22 mouse cellular contexts compared by ENCODE assay signal in genomic region chr1:63998139-63998538, GRCm38 (mm10).
DNase-seq lines count a peak whose midpoint lies in the region; ATAC-seq and TF ChIP-seq lines count a peak whose summit lies in the region.
"Had no signal": no experiment of that assay in that cellular context is flagged by ENCODE, and none has a peak within 500 bp of the region (broad histone marks: within the 10 kb centered on the region; RNA-seq: fewer than 3 reads in every experiment).

No protein-coding gene starts in this region.

- DNase-seq in gastrocnemius, adult 2 months = no peak
- no peak for DNase-seq in gastrocnemius, postnatal 36 days
- DNase-seq in liver, embryonic 14.5 days (ENCODE audit: low read depth in 3 of 3, low spot score in 3 of 3) = no peak
- no peak for DNase-seq in liver, embryonic 11.5 days (ENCODE audit: low spot score)
- peak; percentile 56 for DNase-seq in 416B (ENCODE audit: low read depth)
- DNase-seq in Muller cell, postnatal 12 days (ENCODE audit: inconsistent ontology term) = no peak
- DNase-seq in heart, adult 18-20 months = no peak
- DNase-seq: adrenal gland, postnatal 25 days; cerebellum, adult 11-12 months; cerebellum, postnatal 14 days; gastrocnemius, postnatal 10 days; heart, postnatal 36 days; kidney, adult 11 months; kidney, postnatal 10 days; liver; right cerebral cortex, adult 18-20 months had no signal

- H3K9me3 ChIP-seq in liver, embryonic 14.5 days (ENCODE audit: control insufficient read depth, low read length) = no peaks in the 10 kb centered on the region
- no peaks in the 10 kb centered on the region for H3K9me3 ChIP-seq in liver, embryonic 11.5 days (ENCODE audit: control insufficient read depth, low read length)
- H3K9me3 ChIP-seq: heart, embryonic 10.5 days; midbrain, embryonic 12.5 days; neural tube, embryonic 13.5 days had no signal

- no peaks in the 10 kb centered on the region for H3K36me3 ChIP-seq in liver, embryonic 14.5 days (replicated peaks; ENCODE audit: control insufficient read depth, insufficient read depth, low read depth)
- no peaks in the 10 kb centered on the region for H3K36me3 ChIP-seq in liver, embryonic 11.5 days (ENCODE audit: control insufficient read depth, insufficient read depth, low read length)
- H3K36me3 ChIP-seq: heart, embryonic 10.5 days; midbrain, embryonic 12.5 days; neural tube, embryonic 13.5 days had no signal

- no peak overlapping the region for H3K9ac ChIP-seq in liver, embryonic 14.5 days (replicated peaks)
- no peak overlapping the region for H3K9ac ChIP-seq in liver, embryonic 11.5 days (ENCODE audit: low read depth, low read length)
- H3K9ac ChIP-seq: midbrain, embryonic 12.5 days; neural tube, embryonic 13.5 days had no signal

- peaks cover 0 to 2% of the 10 kb centered on the region in 2 experiments; a peak in 1 of 4 replicates for H3K4me1 ChIP-seq in liver, embryonic 14.5 days (replicated peaks; ENCODE audit: control insufficient read depth in 2 of 2, insufficient read depth in 2 of 2, low read length in 1 of 2)
- H3K4me1 ChIP-seq in liver, embryonic 11.5 days (replicated peaks; ENCODE audit: control insufficient read depth, insufficient read depth, low read length) = no peaks in the 10 kb centered on the region; the same call in 1 of the 2 replicates

- no peak overlapping the region for H3K4me2 ChIP-seq in liver, embryonic 14.5 days (ENCODE audit: low read depth)
- no peak overlapping the region for H3K4me2 ChIP-seq in liver, embryonic 11.5 days
- H3K4me2 ChIP-seq: midbrain, embryonic 12.5 days; neural tube, embryonic 13.5 days had no signal

- no peak for TF ChIP-seq EP300 in liver, embryonic 14.5 days (IDR thresholded peaks at IDR 0.05; ENCODE audit: low read depth)

- H3K4me3 ChIP-seq in gastrocnemius, adult 2 months = no peak overlapping the region
- H3K4me3 ChIP-seq in liver, embryonic 14.5 days (ENCODE audit: insufficient read depth in 1 of 2, low read depth in 2 of 2, low read length in 2 of 2) = no peak overlapping the region
- H3K4me3 ChIP-seq in liver, embryonic 11.5 days (ENCODE audit: low read depth, low read length) = no peak overlapping the region
- H3K4me3 ChIP-seq: heart, embryonic 10.5 days; layer of hippocampus, adult 2 months; midbrain, embryonic 12.5 days; neural tube, embryonic 13.5 days had no signal

- no peak for ATAC-seq in liver, embryonic 14.5 days (ENCODE audit: insufficient read depth)
- ATAC-seq in liver, embryonic 11.5 days (replicated peaks; ENCODE audit: low FRiP score) = no peak
- 0 out of 2 replicates have a peak, but pooled peaks have one; percentile 30 for ATAC-seq in common myeloid progenitor, adult 5-6 weeks (replicated peaks; ENCODE audit: low read depth, poor library complexity, severe bottlenecking)
- ATAC-seq: hindbrain, embryonic 16.5 days had no signal

- TF ChIP-seq CTCF in gastrocnemius, adult 2 months (IDR thresholded peaks at IDR 0.05) = peak; percentile 30; the same call in 1 of the 2 replicates
- TF ChIP-seq CTCF in liver, embryonic 14.5 days (IDR thresholded peaks at IDR 0.05; ENCODE audit: low read depth) = peak; percentile 10; the same call in 1 of the 2 replicates

- WGBS in liver, embryonic 14.5 days (ENCODE audit: insufficient replicate concordance) = 69% methylated on average over 2 of the region's 2 CpGs
- WGBS in liver, embryonic 11.5 days = 86% methylated on average over 2 of the region's 2 CpGs

- intact Hi-C loops in gastrocnemius, adult 2 months (cut with DNase I) = loop anchor here (5.0 kb wide), 1 partner anchor 124 kb away; the partner anchor contains the start of gene Klf7
- intact Hi-C loops in gastrocnemius, postnatal 36 days (cut with DNase I) = no loop called here

- no peak overlapping the region for H3K27ac ChIP-seq in gastrocnemius, adult 2 months
- H3K27ac ChIP-seq in liver, embryonic 14.5 days = no peak overlapping the region
- H3K27ac ChIP-seq in liver, embryonic 11.5 days (ENCODE audit: low read depth, low read length) = no peak overlapping the region
- H3K27ac ChIP-seq: heart, embryonic 10.5 days; layer of hippocampus, adult 2 months; midbrain, embryonic 12.5 days; neural tube, embryonic 13.5 days had no signal

- no peaks in the 10 kb centered on the region for H3K27me3 ChIP-seq in liver, embryonic 14.5 days (ENCODE audit: control insufficient read depth, insufficient read depth, low read length)
- no peaks in the 10 kb centered on the region for H3K27me3 ChIP-seq in liver, embryonic 11.5 days (replicated peaks; ENCODE audit: control insufficient read depth, insufficient read depth, low read length)
- H3K27me3 ChIP-seq: midbrain, embryonic 12.5 days; neural tube, embryonic 13.5 days had no signal
